Mouse (Mus musculus): ENCODE measurements around the gene Pkp3.

Pkp3 gene

DNA sequence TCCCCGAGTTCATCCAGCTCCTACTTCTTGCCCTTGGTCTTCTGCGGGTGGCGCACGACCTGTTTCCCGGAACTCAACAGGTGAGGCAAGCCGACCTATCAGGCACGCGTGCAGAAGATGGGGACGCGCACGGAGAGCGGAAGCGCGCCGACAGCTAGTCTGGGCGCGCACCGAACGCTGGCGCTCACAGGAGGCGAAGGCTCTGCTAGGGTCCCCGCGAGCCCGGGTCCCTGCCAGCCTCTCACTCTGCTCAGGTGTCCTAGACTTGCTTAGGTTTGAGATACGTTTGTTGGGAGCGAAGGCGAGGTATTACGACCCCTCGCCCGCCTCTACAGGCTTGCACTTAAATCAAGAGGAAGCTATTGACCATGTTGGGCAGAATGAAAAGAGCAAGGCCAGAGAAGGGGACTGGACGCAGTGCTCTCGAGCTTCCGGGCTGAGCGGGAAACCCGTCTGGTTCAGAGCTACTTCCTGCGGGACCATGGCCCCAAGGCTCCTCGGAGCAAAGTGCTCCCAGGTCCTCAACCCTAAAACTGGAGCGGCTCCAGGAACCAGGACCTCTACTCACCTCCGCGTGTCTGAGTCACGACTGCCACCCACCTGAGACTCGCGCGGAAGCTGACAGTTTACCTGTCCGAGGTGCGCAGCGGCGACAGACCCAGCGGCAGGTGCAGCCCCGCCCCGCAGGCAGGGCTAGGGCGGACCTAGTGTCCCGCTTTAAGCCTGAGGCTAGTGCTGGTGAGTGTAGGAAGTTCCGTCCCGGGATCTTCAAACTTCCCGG, 22.1 kb downstream of the Pkp3 start, which contains the start of gene Sigirr:
Gene Sigirr (minus strand): TSS at position 662 of the 781 bp plus-strand sequence.
- TF ChIP-seq GATA4 (IDR thresholded peaks at IDR 0.05; ENCODE audit: insufficient replicate concordance, low read length), result no peak

DNA sequence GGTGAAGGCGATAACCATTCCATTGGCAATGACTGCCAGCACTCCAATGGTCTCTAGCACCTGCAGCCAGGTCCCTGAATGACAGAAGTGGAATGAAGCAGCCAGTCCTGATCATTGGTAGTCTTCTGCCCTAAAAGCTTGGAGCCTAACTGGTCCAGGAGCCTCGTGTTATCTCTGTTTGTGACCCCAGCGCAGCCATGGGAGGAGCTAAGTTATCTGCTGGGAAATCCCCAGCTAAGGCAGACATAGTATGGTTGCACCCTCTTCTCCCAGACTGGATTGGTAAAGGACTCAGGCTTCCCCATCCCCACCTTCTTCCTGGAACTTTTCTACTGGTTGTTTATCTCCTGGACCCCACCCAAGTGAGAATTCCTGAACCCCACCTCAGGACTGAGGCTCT, 25.1 kb downstream of the Pkp3 start:
- TF ChIP-seq GATA4 (IDR thresholded peaks at IDR 0.05; ENCODE audit: insufficient replicate concordance, low read length), result no peak

DNA sequence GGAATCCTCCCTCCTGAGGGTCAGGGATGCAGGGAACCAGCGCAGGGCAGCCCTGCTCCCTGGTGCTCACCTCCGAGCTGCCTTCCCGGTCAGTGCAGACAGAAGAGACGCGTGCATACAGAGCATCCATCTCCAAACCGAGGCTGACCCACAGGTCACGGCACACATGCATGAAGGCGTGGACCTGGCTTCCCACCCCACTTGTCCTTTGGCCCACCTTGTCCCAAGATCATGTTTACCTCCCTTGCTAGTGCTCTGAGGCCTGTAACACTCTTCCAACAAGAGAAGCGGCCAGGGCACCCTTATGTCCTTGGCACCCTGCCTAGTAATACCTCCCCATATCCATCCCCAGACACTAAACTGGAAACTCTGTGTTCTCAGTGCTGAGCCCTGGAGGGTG, 37.9 kb downstream of the Pkp3 start:
- no peak for TF ChIP-seq GATA4 (IDR thresholded peaks at IDR 0.05; ENCODE audit: insufficient replicate concordance, low read length)

DNA sequence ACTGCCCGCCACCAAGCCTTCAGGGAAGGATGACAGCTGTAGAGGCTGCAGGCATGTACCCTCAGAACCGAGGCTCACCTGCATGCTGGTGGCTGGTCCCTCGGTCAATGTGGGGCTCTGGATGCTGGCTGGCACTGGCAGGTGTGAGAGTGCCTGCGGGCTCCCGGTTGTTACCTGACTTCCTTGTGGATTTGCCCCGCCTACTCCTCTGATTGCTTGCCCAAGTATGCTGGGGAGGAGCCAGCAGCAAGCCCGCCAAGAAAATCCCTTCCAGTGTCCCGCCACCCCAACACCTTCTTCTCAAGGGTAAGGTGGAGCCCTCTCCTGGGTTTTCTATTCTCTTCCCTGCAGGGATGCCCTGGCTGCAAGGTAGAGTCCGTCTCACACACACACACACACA, 39.6 kb downstream of the Pkp3 start, which contains the start of gene Ano9:
Gene Ano9 (minus strand): TSS at position 171 of the 400 bp plus-strand sequence.
- TF ChIP-seq GATA4 (IDR thresholded peaks at IDR 0.05; ENCODE audit: insufficient replicate concordance, low read length), result no peak

DNA sequence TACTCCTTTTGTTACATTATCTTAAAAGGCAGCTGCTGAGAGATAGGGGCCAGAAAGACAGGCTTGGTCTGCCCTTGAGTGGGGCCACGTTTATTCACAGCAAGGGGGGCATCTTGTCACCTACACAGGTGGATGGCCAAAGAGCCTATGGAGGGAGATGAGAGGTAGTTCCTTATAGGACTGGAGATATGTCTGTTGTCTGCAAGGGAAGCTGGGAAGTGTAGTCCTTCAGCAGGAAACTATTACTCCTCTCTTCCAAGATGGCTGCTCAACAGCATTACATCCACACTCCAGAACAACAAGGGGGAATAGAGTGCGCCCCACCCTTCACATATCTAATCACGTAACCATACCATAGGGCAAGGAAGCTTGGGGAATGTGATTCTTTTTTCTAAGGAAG, 41.5 kb downstream of the Pkp3 start:
- no peak for TF ChIP-seq GATA4 (IDR thresholded peaks at IDR 0.05; ENCODE audit: insufficient replicate concordance, low read length)

DNA sequence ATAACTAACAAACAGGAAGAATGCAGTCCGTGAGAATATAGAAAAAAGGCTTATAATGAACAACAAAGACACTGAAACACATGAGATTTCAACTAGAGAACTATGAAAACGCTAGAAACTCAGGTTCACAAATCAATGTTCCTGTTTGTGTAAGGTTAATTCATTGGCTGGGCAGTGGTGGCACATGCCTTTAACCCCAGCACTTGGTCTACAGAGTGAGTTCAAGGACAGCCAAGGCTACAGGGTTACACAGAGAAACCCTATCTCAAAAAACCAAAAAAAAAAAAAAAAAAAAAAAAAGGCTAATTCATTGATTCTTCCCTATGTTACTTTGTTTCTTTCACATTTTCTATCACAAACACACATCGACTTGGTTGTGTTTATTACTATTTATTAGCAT, 42.6 kb downstream of the Pkp3 start:
- TF ChIP-seq GATA4 (IDR thresholded peaks at IDR 0.05; ENCODE audit: insufficient replicate concordance, low read length), result no peak

DNA sequence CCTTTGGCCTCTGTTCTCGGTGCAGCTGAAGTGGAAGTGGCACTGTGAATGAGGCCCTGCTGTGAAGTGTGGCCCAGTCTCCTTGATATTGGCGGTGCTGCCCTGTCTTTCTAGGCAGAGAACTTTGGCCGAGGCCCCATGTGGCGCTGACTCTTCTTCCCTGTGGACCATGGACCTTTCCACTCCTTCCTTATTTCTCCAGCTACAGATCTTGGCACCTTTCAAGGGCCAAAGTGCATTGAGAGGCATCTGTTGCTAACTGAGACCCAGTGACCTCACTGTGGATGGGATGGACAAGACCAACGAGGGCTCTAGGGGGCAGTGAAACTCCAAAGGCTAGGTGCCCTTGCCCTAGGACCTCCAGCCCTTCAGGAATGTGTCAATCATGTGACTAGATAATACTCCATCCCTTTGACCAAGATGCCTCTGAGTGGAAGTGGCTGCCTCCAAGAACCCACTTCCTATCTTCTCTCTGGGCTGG, 43.1 kb downstream of the Pkp3 start:
- no peak for TF ChIP-seq GATA4 (IDR thresholded peaks at IDR 0.05; ENCODE audit: insufficient replicate concordance, low read length)

DNA sequence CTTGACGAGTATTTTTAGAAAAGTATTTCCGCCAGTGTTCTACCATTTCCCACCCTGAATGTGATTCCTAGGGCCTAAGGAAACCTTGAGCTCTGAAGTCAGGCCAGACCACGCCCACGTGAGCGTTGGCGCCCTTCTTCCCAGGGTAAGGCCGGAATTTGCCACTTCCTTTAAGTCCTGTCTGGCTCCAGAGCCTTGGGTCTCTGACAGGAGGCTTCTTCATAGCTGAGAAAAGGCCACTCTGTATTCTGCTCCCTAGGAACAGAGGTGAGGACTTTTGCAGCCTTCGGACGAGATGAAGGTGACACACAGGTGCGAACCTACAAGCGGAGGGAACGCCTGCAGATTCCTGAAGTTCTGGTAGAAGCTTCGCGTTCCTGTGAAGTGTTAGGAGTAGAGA, 44.2 kb downstream of the Pkp3 start, which contains the start of gene Ptdss2:
Gene Ptdss2 (plus strand): TSS at position 138 of the 400 bp plus-strand sequence.
- no peak for TF ChIP-seq GATA4 (IDR thresholded peaks at IDR 0.05; ENCODE audit: insufficient replicate concordance, low read length)

DNA sequence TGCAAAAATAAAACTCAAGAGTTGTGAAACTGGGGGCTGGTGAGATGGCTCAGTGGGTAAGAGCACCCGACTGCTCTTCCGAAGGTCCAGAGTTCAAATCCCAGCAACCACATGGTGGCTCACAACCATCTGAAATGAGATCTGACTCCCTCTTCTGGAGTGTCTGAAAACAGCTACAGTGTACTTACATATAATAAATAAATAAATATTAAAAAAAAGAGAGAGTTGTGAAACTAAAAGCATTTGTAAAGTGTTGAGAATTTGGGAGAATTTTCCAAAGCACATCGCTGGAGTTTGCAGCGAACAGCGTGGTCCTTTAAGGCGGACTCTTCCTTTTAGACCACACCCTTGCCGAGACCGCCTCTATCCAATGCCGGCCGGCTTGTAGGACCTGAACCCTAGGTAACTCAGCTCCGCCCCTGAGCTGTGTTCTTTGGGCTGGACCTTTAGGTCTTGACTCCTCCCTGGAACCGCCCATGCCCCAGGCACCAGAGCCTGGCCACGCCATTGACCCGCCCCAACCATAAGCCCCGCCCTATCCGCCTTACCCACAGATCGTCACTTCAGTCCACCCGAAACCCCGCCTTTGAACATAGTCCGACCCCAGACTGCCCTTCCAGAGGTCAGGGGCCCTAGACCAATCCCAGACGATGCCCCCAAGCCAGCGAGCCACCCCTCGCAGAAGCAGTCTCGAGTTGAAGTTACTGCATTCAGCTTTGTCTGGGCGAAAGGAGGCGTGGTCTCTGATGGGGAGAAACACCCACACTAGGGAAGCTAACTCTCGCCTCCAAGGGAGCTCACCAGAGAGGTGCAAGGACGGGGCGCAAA, 44.9 kb downstream of the Pkp3 start:
- TF ChIP-seq GATA4 (IDR thresholded peaks at IDR 0.05; ENCODE audit: insufficient replicate concordance, low read length), result no peak

DNA sequence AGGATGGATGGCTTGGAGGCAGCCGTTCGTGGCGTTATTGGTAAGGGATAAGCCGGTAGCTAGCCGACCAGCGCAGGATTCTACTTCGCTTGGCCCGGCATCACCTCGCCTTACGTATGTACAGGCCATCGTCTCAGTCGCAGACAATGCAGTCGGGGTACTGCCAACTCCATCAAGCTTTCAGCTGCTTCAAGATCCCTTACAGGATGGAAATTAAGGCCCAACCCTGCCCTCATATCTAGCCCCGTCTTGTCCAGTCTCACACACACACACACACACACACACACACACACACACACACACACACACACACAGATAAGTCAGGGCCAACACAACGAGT, 45.5 kb downstream of the Pkp3 start:
- no peak for TF ChIP-seq GATA4 (IDR thresholded peaks at IDR 0.05; ENCODE audit: insufficient replicate concordance, low read length)

DNA sequence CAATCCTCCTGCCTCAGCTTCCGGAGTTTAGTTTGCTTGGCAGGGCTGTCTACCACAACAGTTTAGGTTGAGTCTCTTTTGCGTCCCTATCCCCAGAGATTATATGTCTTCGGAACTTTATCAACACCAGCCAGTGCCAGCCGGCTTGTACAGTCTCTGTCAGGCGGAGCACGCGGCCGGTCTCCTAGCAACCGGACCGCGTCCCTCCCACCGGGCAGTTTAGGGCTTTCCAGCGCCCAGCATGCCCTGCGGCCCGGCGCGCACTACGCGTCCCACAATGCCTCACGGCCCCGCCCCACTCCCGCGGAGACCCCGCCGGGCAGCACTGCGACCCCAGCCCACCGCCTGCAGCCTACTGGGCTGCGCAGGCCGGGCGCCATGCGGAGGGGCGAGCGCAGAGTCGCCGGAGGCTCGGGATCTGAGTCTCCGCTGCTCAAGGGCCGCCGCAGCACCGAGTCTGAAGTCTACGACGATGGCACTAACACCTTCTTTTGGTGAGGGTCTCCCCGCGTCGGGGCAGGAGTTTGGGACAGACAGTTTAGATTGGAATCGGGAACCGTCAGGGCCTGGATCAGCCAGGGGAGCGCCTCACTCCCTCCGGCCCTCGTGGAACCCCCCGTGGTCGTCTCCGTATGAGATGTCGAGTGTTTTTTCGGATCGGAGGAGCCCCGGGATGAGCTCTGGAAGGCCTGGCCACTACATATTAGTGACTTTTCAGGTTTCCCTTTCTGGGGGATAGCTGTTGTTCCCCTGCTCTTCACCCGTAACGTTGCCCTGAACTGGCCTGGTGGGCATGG, 53.2 kb downstream of the Pkp3 start:
- TF ChIP-seq GATA4 (IDR thresholded peaks at IDR 0.05; ENCODE audit: insufficient replicate concordance, low read length), result no peak

DNA sequence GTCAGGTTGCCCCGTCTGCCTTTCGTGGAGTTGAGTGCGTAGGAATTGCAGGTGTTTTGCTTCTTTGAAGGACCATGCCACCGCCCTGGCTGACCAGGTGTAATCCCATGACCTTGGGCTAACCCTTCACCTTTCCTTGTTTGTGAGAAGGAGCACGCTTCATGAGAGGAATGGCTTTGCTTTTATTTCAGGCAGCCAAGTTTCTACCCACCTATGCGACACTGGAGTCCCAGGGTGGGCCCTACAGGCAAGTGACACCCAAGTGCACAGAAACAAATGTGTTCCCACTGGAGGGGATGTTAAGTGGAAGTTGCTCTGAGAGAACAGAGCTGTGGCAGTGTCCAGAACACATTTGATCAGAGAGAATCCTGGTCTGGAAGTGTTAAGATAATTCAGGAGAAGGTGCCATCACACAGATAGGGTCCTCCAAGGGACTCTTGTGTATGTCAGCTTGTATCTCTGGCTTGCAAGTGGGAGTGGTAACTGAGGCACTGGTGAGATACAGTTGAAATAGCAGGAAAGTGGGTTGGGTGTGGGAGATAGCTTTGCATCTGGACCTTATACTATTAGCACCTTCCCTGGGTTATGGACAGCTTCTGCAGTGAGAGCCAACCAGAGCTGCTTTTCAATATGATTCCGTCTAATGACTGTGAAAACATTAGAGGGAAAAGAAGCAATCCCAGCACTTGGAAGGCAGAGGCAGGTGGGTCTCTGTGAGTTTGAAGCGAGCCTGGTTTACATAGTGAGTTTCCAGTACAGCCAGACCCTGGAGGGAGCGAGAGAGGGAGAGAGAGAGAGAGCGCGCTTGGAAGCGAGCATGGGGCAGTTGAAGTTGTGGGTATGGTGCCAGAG, 54.1 kb downstream of the Pkp3 start:
- TF ChIP-seq GATA4 (IDR thresholded peaks at IDR 0.05; ENCODE audit: insufficient replicate concordance, low read length), result no peak
